Mouse (Mus musculus): Measurements from ENCODE around the gene Trio.

Gene Trio

DNA sequence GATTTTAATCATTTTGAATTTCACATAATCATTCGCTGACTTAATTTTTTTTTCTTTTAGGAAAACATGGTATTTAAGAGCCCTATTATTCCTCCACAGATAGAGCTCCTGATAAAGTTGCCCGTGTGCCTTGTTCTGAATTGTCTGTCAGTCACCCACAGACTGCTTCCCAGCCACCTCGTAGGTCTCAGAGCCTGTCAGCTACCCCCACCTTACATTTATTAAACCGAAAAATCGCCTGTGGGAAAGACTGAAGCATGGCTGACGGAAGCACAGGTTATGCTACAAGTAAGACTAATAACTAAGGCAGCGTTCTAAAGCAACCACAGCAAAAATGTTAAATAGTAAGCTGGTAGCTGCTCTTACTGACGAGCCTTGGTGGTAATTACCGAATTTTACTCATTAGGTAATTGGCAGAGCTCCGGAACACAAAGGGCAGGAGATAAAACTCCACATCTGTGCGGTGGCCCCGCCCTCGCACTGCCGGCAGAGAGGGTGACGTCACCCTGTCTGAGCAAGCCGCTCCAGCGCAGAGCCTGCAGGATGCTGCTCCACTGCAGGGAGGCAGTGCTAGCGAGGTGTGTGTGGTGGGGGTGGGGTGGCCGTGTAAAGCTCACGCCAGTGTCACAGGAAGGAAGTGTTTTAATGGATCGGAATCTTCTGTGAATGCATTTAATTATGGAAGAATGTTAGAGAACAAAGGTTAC lies 102.2 kb downstream of the Trio start:
- peak; percentile 58 to 70 for DNase-seq (ENCODE audit: low spot score in 2 of 2)

DNA sequence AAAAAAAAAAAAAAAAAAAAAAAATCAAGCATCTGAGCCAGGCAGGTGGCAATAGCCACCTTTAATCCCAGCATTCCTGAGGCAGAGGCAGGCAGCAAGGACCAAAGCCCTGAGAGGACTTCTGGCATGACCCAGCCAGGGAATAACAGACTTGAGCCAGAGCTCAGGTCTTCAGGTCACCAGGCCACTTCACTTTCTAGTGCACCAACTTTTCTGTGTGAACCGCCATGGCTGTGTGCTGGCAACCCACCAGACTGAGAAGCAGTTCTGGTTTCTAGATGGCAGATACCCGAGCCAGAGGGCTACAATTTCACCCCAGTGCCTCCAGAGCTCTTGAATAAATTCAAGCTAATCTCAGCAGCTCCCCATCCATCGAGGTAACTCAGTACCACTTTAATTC lies 104.9 kb downstream of the Trio start:
- no peak for DNase-seq (ENCODE audit: low spot score in 2 of 2)

DNA sequence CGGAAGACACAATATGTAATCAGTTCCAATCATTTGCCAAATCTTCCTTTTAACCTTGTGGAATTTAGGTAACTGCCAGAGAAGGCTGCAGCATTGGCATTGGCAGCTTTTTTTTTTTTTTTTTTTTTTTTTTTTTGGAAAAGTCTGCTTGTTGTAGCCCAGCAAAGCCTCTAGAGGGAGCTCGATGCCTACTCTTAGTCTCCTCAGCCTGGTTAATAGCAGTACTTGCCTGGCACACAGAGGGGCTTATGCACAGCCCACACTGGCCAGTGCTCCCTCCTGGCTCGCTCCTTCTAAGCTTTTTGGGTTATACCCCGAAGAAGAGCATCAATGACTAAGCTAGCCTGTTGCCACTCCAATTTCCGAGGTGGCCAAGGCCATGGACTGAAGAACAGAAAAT lies 106.1 kb downstream of the Trio start:
- DNase-seq (ENCODE audit: low spot score in 2 of 2): no peak

DNA sequence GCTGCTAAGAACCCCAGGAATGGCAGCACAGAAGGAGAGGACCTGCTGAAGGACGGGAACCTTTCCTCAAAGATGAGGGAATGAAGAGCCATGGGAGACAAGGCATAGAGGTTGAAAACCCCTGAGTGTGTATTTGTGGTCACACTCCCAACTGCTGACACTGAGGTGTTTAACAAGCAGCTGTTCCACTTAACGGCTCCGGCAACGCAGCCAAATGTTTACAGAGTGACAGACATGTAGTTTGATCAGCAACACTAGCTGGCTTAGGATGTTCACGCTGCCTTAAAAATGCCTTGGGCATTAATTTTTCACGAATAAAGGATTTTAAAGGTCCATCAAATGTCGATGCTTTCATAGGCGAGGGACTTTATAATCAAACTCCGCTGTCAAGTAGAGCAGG lies 106.8 kb downstream of the Trio start:
- no peak for DNase-seq (ENCODE audit: low spot score in 2 of 2)

DNA sequence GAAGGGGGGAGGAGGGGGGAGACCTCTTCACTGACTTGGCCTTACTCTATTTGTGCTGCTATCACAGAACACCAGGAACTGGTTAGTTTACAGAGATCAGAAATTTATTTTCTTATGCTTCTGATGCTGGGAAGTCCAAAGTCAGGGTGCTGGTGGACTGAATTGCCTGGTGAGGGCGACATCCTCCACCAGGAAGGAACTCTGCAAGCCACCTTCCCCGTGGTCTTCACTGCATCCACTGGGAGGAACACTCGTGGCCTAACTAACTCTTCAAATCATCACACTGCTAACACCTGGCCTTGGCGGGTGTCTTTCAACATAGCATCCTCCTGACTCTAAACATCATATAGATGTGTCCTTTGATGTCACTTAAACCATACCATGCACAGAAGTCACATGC lies 109.4 kb downstream of the Trio start:
- no peak for DNase-seq (ENCODE audit: low spot score in 2 of 2)

DNA sequence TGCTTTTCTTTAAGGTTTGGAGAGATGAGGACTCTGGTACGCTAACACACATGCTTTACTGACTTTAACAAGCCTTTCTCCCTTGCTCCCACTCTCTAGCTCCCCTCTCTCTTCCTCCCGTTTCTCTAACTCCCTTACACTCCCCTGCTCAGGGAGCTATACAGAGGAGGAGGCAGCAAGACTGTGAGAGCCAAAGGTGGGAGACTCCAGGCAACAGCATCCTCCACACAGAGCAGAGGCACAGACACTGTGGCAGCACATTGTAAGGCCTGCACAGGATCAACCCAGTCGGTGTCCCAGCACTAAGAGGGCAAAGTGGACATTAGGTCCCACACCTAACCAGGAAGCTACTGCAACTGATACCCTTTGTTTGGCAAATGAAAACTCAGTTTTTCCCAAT lies 112.6 kb downstream of the Trio start:
- no peak for DNase-seq (ENCODE audit: low spot score in 2 of 2)

DNA sequence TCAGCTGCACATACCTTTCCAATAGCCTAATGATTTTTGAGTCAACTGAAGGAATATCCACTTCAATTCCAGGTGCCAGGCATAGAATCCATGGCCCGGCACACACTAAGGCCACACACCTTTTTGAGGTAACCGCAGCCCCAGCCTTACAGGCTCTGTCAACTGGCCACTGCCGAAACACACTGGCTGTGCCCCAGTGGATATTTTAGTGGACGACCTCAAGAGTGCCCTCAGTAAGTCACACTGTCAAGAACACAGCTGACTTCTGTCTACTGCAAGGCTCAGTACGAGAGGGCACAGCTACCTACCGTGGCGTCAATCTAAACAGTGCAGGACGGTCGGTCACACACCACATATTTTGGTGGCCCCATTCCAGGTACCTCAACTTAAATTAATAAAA lies 114.5 kb downstream of the Trio start:
- DNase-seq (ENCODE audit: low spot score in 2 of 2): no peak

DNA sequence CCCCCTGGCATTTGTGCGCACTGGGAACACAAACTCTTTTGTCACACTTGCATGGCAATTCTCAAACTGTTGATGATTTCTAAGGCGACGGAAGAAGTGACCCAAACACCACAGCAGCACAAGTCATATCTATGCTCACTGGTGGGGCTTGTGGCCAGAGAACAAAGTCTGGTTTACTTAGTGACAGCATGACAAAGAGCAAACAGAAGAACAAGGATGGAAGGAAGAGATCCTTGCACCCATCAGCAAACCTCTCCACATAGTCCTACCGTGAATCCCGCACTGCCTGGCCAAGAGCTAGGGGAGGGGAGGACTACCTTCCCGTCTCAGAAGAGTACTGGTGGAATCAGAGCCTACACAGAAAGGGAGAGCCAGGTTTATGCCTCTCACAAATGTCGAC lies 115.5 kb downstream of the Trio start:
- no peak for DNase-seq (ENCODE audit: low spot score in 2 of 2)

DNA sequence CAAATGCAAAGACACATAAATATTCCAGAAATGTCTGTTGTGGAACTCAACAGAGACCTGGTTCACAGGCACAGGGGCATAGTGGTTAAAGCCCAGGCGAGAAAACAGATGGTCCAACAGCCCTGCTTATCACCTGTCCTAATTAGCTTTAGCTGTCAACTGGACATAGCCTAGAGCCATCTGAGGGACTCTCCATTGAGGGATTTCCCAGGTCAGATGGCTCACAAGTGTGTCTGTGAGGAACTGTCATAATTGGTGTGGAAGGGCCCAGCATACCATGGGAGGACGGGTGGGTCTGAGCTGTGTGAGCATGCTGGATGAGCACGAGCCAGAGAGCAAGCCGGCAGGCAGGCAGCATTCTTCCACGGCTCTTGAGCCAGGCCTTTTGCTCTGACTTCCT lies 118.0 kb downstream of the Trio start:
- DNase-seq (ENCODE audit: low spot score in 2 of 2): no peak

DNA sequence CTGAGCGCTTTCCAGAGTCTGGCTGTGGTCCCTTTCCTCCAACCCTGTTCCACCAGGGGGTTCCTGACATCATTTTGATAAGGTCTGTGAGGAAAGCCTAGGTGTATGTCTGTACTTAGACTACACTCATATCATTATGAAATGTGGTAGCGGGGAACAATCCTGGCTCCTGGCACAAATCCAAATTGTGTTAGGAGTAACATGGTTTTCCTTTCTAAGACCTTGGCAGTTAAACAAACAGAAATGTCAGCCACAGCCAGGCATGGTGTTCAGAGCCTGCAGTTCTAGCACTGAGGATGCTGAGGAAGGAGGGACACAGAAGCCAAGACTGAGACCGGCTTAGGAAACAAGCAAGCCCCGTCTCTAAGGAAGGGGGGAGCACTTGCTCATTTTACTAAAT lies 119.2 kb downstream of the Trio start:
- no peak for DNase-seq (ENCODE audit: low spot score in 2 of 2)

DNA sequence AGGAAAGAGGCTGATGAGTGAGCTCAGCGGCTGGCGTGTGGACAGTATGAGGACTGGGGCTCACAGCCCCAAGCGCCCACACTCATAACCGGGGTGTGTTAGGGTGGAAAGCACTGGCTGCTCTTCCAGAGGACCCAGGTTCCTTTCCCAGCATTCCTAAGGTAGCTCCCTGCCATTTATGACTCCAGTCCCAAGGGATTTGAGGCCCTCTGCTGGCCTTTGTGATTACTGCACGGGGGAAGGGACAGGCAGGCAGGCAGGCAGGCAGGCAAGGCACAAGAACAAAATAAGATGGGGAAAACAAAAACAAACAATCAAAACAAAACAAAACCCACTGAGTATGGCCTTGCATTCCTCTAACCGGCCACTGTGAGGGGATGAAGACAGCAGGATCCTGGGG lies 120.3 kb downstream of the Trio start:
- peak in 1 of 2 experiments; percentile 64 for DNase-seq (ENCODE audit: low spot score in 2 of 2)

DNA sequence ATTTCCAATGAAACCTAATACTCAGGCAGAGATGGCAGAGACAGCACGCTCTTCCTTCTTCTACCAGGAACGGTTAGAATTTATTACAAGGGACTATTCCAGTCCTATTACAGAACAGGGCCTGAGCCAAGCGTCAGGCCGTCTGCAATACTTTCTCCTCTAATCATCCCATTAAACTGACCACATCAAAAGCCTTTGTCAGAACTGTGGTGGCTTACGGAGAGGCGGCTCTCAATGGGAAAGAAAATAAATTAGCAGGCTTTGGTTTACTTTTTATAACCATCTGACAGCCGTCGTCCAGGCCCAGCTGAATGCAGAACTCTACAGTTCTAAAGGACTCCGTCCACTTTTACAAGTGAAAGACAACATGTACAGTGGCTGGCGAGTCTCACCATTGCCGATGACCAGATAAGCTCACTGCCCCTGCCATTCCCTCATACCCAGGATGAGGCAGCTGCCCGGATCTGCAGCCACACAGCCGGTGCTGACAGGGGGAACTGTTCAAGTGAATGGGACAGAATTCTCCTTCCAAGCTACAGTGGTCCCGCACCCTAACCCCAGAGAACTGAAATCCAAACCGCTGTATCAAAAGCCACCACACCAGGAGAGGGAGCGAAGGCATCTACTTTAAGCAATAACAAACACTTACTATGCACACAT lies 121.2 kb downstream of the Trio start:
- no peak for DNase-seq (ENCODE audit: low spot score in 2 of 2)

DNA sequence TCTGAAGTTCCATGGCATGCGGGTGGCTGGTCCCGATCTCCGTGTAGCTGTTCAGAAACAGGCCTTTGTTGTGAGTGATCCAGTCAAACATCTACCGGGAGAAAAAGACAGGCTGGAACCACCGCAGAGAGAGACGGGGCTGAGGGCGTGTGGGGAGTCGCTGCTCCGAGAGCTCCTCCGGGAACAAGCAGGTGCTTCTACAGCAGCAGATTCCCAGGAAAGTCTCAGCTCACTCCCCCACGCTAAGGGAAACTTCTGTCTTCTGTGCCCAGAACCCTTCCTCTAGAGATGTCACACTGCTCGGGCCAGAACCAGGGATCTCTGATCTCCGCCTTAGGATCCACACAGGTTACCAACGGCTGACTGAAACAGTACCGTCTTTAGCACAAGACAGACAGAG lies 124.4 kb downstream of the Trio start:
- DNase-seq (ENCODE audit: low spot score in 2 of 2): no peak

DNA sequence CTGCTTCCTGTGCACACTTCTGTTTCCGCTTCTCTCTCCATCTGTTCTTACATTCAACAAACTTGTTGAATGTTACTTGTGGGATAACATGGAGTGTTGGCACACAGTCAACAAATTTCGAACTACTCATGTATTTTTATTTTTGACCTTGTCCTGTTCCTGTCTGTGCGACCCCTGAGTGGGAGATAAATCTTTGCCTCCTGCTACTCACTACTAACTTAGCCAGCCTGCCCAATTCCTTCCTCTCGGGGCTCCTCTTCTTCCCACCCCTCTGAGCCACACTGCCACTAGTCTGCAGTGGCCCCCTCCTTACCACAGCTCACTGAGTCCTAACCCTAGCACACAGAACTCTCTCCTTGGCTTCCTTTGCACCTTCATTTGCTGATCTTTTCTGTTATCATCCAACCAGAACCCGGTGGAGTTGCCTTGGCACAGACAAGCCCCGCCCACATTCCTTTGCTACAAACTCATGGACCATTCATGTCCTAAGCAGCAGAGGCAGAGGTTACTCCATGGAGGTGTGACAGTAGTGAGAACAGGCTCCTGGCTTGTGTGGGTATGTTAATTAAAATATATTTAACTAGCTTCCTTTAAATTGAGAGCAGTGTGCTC lies 126.7 kb downstream of the Trio start:
- no peak for DNase-seq (ENCODE audit: low spot score in 2 of 2)

DNA sequence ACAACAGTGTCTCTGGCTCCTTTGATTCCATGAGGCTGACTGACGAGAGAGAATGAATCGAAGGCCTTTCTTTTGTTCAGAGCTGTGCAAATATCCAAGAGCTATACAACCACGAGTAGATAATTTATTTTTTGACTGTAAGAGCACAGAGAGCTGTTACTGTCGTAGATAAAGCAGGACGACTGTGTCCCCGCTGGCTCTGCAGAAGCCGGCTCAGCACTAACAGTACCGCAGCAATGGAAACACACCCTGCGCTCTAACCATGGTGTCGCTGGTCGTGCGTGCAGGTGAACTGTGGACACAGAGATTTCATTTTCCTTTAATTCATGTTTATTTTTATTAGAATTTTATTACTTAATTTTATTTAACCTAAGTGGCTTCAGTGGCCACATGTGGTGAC lies 131.5 kb downstream of the Trio start:
- no peak for DNase-seq (ENCODE audit: low spot score in 2 of 2)

DNA sequence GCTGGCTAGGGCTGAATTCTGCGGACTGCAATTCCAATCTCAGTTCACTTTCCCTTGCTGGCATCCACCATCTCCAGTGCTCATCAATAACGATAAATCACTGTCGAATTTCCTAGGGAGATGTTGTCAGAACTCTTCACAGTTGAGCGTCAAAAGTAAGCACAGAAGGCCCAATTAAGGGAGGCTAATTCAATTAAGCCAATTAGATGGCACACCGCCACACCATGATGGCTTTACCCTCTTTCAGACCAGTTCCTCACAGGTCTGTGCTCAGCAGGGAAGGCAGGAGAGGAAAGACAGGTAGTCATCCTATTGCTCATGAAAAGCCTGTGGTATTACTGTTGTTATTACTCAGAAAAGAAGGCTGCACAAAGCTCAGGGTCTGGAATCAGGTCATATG lies 133.6 kb downstream of the Trio start:
- DNase-seq (ENCODE audit: low spot score in 2 of 2): no peak

DNA sequence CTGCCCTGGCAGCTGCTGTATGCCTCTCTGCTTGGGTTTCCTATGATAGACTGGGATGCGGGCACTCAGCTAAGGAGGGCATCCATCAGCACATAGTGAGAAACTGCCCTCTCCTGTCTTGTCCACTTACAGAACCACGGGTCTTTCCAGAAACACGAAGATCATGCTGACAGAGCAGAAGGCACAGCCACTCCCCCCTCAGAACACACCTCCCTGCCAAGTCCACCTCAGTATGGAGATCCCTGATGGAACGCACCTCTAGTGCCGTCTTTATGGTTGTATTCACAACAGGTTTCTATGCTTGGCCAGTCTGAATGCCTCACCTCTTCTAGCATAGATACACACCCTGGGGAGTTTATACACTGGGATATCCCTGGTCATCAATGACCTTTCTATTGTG lies 135.0 kb downstream of the Trio start:
- no peak for DNase-seq (ENCODE audit: low spot score in 2 of 2)

DNA sequence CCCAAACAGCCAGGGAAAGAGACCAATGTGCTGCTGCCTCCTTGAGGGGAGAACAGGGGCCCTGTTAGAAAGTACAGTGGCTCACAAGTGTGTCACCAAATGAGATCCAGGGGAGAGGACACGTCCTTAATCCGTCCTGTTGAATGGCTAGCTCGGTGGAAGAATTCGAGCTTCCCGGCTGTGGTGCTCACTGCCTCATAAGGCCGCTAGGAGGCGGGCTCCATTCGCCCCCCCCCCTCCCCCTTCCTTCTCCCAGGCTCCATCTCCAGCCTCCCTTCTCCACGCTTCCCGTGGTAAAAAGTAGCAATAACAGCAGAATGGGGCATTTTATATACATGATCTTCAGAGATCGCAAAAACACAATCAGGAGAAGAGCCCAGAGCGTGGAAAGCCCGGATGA lies 137.5 kb downstream of the Trio start:
- DNase-seq (ENCODE audit: low spot score in 2 of 2): no peak

DNA sequence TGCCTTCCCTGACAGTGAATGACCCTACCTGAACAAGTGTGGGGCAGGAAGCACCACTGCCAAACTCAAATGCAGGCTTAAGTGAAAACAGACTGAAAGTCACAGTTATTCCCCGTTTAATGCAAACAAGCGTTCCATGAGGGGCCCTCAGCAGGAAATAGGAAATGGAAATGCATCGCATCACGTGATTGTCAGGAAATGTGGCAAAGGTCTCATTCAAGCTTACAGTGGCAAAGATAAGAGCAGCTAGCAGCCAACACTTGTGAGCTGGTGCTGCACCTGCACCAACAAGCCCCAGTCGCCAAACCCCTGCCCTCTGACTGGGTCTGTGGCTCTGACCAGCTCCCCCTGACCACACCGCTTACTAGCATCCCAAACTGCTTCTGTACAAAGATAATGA lies 138.7 kb downstream of the Trio start:
- no peak for DNase-seq (ENCODE audit: low spot score in 2 of 2)

DNA sequence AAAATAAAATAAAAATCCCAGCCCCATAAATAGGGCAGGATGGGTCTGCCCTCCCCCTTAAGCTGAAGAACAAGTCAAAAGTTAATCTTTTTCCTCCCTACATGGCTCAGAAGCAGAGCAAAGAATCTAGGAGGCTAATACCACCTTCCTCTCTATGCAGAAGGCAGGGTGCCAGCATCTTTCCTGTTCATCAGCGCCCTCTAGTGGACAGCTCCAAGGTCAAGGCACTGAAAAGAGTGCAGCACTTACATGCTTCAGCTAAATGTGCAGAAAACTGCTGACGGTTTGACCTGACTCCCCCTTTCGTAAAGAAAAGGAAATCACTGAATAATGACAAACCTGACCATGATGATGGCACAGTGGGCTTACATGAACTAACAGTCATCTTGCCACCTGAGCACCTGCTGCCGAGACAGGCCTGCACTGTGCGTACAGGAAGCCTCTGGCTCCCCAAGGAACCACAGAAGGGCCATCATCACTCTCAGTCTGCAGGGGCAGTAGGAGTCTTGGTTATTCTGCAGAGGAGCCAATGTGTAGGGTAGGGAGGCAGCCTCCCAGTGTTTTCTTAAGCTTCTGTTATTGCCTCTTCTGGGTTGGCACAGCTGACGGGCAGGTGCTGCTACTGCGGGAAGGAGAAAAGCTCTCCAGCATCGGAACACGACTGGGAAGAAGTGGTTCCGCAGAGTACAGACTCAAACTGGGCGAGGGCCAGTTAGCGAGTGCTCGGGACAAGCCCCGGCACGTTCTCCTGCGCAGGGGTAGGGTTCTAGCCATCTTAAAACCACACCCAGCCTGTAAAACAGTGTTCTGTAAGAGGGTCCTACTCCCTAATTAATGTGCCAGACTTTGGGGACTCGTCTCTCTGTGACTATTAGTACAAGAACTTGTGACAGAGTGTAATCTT lies 141.0 kb downstream of the Trio start:
- peak; percentile 51 to 89 for DNase-seq (ENCODE audit: low spot score in 2 of 2)

DNA sequence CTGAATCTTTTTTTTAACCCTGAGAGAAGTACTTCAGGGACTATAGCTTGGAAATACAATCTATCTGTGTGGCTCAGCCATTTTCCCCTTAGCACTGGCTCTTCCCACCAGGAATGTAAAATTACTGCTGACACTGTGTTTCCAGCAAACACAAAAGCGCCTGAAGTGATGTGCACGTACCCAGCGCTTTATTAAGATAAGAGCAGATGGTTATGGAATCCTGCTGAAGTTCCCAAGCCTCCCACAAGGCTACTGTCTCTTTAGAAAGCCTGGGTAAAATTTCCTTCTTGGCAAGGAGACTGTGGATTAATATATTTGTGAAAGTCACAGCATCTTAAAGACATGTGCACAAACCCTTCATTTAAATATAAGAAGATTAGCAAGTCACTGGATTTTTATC lies 141.8 kb downstream of the Trio start:
- peak in 1 of 2 experiments; percentile 55 for DNase-seq (ENCODE audit: low spot score in 2 of 2)

DNA sequence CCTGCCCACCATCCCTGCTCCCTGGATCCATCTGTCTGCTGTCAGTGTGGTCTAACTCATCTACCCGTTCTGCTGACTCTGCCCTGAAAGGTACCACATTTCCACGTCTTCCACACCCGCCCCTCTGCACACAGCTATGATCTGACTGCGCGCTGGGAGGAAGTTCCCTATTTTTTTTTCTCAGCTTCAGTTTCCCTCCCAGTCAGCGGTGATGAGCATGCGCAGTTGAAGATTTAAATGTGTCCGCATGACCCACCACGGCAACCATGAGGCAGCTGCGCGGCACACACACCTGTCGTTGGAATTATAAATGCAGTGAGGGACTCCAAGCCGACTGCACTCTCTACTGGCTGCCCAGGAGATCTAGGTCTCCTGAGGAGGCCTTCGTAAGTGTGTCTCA lies 142.8 kb downstream of the Trio start:
- DNase-seq (ENCODE audit: low spot score in 2 of 2): no peak

All from left cerebral cortex, adult 9 months (tissue).